Mouse (Mus musculus) sigmoid colon, adult 10 weeks (tissue): Measurements from ENCODE around the gene Tyw5. TPM values are rescaled to one million over a fixed set of nuclear protein-coding genes. Genes with fewer than 3 reads are reported as not detected.

Source experiments
- polyA plus RNA-seq: library from polyadenylated mRNA; stranded (reverse); fragments of 350-450 nt; fragmentation: Illumina TruSeq; extraction: RNeasy Lipid Tissue Mini Kit (QIAGEN cat#74804); gene quantifications from one replicate; pipeline ENCODE4 v1.2.3, GENCODE M21; 2014; ENCODE audit warnings: low read depth, low replicate concordance

Tyw5 gene
- 41.4 TPM for polyA plus RNA-seq

DNA sequence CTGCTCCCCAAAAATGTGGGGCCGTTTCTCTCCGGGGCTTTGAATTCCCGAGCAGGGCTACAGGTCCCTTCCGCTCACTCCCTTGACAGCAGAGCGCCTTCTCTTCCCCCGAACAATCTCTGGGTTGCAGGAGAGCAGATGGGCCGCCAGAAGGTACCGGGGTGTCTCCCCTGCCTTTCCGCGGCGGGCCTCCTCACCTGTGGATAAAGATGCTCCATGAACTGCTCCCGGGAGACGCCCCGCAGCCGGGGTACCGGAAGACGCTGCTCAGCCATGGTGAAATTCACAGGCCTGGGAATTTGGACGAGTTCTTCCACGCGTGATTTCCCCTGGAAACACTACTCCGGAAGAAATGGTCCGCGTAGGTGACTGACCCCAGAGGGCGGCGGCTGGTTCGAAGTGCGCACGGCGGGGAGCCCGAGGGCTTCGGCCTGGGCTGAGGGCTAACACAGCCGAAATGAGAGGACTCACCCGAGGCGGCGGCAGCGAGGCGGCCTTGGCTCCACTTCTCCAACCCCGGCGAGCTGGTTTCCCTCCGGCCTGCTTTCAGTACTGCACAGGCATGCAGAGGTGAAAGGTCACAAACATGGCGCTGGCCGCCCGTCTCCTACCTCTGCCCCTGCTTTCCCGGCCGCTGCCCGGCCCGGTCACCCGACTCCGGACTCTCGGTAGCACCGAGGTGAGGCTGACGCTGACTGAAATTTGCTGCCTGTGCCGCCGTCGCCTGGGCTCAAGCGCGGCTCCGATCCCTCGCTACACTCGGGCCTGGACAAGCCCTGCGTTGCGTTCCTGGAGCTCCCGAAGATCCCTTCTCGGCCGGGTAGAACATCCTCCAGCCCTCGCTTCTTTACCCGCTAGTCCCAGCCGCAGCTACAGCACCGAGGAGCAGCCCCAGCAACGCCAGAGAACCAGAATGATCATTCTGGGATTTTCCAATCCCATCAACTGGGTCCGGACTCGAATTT lies at the start of gene Tyw5, which contains the start of gene Maip1:
Gene Tyw5 (minus strand): TSS at position 915 of the 965 bp plus-strand sequence.
Gene Maip1 (plus strand): TSS at position 142 of the 965 bp plus-strand sequence.

GRCm38 (mm10) chr1:57377376-57378341 lies 29.2 kb downstream of the Tyw5 start, which contains the start of gene 1700066M21Rik:
TSS of gene 1700066M21Rik (plus strand) at chr1:57377620.

Other genes with a start within 250 kb of the Tyw5 start
- 28.8 TPM for gene 1700066M21Rik, start 29.5 kb downstream of the Tyw5 start, polyA plus RNA-seq
- gene Maip1, start 773 bp downstream of the Tyw5 start, polyA plus RNA-seq, result 18.4 TPM